Mouse (Mus musculus): Measurements from ENCODE around the gene Mxra7.

Mxra7 gene

GRCm38 (mm10) chr11:116775407-116775806 is 52.4 kb downstream of the Mxra7 start, which contains the start of gene St6galnac1:
St6galnac1 (minus strand) TSS chr11:116775507.
- DNase-seq (ENCODE audit: low spot score) = no peak

- no peak for DNase-seq (ENCODE audit: low spot score)
Observed at GRCm38 (mm10) chr11:116773205-116773604, 54.6 kb downstream of the Mxra7 start.

GRCm38 (mm10) chr11:116769873-116770272 is 58.0 kb downstream of the Mxra7 start:
- no peak for DNase-seq (ENCODE audit: low spot score)

GRCm38 (mm10) chr11:116764946-116765345 is 62.9 kb downstream of the Mxra7 start:
- DNase-seq (ENCODE audit: low spot score) = no peak

GRCm38 (mm10) chr11:116764346-116764745 is 63.5 kb downstream of the Mxra7 start:
- DNase-seq (ENCODE audit: low spot score) = no peak

- DNase-seq (ENCODE audit: low spot score) = no peak
Observed at GRCm38 (mm10) chr11:116755191-116755590, 72.7 kb downstream of the Mxra7 start.

GRCm38 (mm10) chr11:116753674-116754470 is 74.0 kb downstream of the Mxra7 start:
- DNase-seq (ENCODE audit: low spot score) = no peak
